Mouse (Mus musculus): ENCODE data around the gene Mcat. TPM values are rescaled to one million over a fixed set of nuclear protein-coding genes. Genes with fewer than 3 reads are reported as not detected.

Gene Mcat
- polyA plus RNA-seq, 2 experiments, result 32.9 to 42.7 TPM

DNA sequence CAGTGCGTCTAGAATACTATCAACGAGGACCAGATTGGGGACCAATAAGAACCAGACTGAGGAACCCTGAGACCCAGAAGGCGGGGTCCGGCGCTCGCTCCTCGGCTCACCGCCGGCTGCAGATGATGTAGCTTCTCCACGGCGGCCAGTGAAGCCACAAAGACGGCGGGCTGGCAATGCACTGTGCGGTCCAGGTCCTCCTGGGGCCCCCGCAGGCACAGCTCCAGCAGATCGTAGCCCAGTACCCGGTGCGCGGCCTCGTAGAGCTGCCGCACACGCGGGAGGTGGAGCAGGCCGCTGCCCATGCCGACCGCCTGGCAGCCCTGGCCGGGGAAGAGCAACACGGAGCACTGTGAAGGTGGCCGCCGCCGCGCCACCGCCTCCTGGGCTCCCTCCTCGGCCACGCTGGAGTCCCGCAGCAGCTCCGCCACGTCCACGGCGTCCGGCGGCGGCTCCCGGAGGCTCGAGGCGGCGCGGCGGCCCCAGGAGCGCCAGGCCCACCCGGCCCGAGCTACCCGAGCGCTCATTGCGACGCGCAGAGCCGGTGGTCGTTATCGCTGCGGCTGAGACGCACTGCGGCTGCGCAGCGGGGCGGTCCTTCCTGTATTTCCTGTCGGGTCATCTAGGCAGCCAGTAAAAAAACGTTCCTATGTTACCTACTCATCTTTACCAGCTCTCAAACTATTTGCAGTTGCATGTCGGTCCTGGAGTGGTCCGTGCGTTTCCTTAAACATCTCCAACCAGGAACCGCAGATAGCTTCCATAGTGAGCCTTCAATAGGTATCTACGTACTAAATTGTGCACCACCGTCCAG lies 8.2 kb downstream of the Mcat start:
- ATAC-seq (ENCODE audit: low FRiP score, low read depth) (peak; percentile 92), DNase-seq (ENCODE audit: low spot score) (peak; percentile 93)
- TF ChIP-seq POLR2A (IDR thresholded peaks at IDR 0.05; ENCODE audit: borderline replicate concordance, extremely low read depth, insufficient read depth, insufficient read length), result peak; percentile 57; the same call in 1 of the 2 replicates
- no peaks in the 10 kb centered on the region for H3K9me3 ChIP-seq (ENCODE audit: control insufficient read depth, low read length)
- under 1% methylated on average over 67 of the region's 74 CpGs for WGBS
- peak overlapping the region; percentile 88 for H3K4me3 ChIP-seq (replicated peaks; ENCODE audit: low read length)
- H3K27me3 ChIP-seq (ENCODE audit: control insufficient read depth, insufficient read depth, low read length), result no peaks in the 10 kb centered on the region
- peak overlapping the region; percentile 71 for H3K4me2 ChIP-seq (replicated peaks; ENCODE audit: low read depth, low read length, severe bottlenecking)
- peaks cover 4% of the 10 kb centered on the region; the same call in 1 of the 2 replicates for H3K4me1 ChIP-seq (ENCODE audit: control insufficient read depth, insufficient read depth, low read length)
- peak overlapping the region; percentile 94 for H3K9ac ChIP-seq (ENCODE audit: low read depth, low read length, severe bottlenecking)
- peaks cover 19% of the 10 kb centered on the region for H3K36me3 ChIP-seq (ENCODE audit: control insufficient read depth, insufficient read depth, low read length)
- peak overlapping the region; percentile 92 for H3K27ac ChIP-seq (replicated peaks; ENCODE audit: low read depth, low read length)

- Histone ChIP-seq H3K9ac (ENCODE audit: low read depth, low read length, severe bottlenecking) (no peak overlapping the region), H3K36me3 (ENCODE audit: control insufficient read depth, insufficient read depth, low read length) (peaks cover 34% of the 10 kb centered on the region), H3K4me3 (replicated peaks; ENCODE audit: low read length) (no peak overlapping the region), H3K27ac (replicated peaks; ENCODE audit: low read depth, low read length) (no peak overlapping the region), H3K4me1 (ENCODE audit: control insufficient read depth, insufficient read depth, low read length) (peaks cover 4% of the 10 kb centered on the region; the same call in 1 of the 2 replicates), H3K27me3 (ENCODE audit: control insufficient read depth, insufficient read depth, low read length) (no peaks in the 10 kb centered on the region), H3K4me2 (replicated peaks; ENCODE audit: low read depth, low read length, severe bottlenecking) (no peak overlapping the region), H3K9me3 (ENCODE audit: control insufficient read depth, low read length) (no peaks in the 10 kb centered on the region)
- no peak for ATAC-seq (ENCODE audit: low FRiP score, low read depth)
- no peak for DNase-seq (ENCODE audit: low spot score)
- no peak for TF ChIP-seq POLR2A (IDR thresholded peaks at IDR 0.05; ENCODE audit: borderline replicate concordance, extremely low read depth, insufficient read depth, insufficient read length)
These were observed 9.8 kb downstream of the Mcat start for GRCm38 (mm10) chr15:83553831-83554230.

GRCm38 (mm10) chr15:83550137-83550536 lies 13.4 kb downstream of the Mcat start:
- Histone ChIP-seq H3K4me2 (replicated peaks; ENCODE audit: low read depth, low read length, severe bottlenecking) (no peak overlapping the region), H3K9ac (ENCODE audit: low read depth, low read length, severe bottlenecking) (no peak overlapping the region), H3K4me3 (replicated peaks; ENCODE audit: low read length) (no peak overlapping the region), H3K27me3 (ENCODE audit: control insufficient read depth, insufficient read depth, low read length) (no peaks in the 10 kb centered on the region), H3K9me3 (ENCODE audit: control insufficient read depth, low read length) (no peaks in the 10 kb centered on the region), H3K27ac (replicated peaks; ENCODE audit: low read depth, low read length) (no peak overlapping the region), H3K4me1 (ENCODE audit: control insufficient read depth, insufficient read depth, low read length) (peaks cover 4% of the 10 kb centered on the region; the same call in 1 of the 2 replicates), H3K36me3 (ENCODE audit: control insufficient read depth, insufficient read depth, low read length) (peaks cover 69% of the 10 kb centered on the region)
- no peak for DNase-seq (ENCODE audit: low spot score)
- ATAC-seq (ENCODE audit: low FRiP score, low read depth), result no peak
- 68% methylated on average over 2 of the region's 2 CpGs for WGBS
- no peak for TF ChIP-seq POLR2A (IDR thresholded peaks at IDR 0.05; ENCODE audit: borderline replicate concordance, extremely low read depth, insufficient read depth, insufficient read length)

DNA sequence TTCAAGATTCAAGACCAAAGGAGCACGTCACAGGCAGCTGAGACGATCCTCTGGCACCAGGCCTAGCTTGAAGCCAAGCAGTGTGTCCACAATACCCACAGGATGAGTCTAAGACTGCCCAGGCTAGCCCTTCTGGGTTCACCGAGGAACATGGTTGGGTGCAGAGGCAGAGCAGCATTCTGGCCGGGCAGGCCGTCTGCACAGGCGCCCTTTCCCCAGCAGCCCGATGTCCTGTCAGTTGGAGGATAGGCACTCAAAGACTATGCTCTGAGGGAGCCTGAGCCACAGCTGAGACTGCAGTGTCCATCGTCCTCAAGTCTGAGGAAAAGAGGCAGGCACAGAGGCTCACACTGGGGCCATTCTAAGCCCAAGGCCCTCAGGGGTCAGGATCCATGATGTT lies 16.4 kb downstream of the Mcat start:
- Histone ChIP-seq H3K9ac (ENCODE audit: low read depth, low read length, severe bottlenecking) (no peak overlapping the region), H3K4me2 (replicated peaks; ENCODE audit: low read depth, low read length, severe bottlenecking) (no peak overlapping the region), H3K9me3 (ENCODE audit: control insufficient read depth, low read length) (no peaks in the 10 kb centered on the region), H3K4me3 (replicated peaks; ENCODE audit: low read length) (no peak overlapping the region), H3K4me1 (ENCODE audit: control insufficient read depth, insufficient read depth, low read length) (no peaks in the 10 kb centered on the region), H3K27ac (replicated peaks; ENCODE audit: low read depth, low read length) (no peak overlapping the region), H3K27me3 (ENCODE audit: control insufficient read depth, insufficient read depth, low read length) (no peaks in the 10 kb centered on the region), H3K36me3 (ENCODE audit: control insufficient read depth, insufficient read depth, low read length) (peaks cover 66% of the 10 kb centered on the region)
- DNase-seq (ENCODE audit: low spot score), result no peak
- ATAC-seq (ENCODE audit: low FRiP score, low read depth), result no peak
- TF ChIP-seq POLR2A (IDR thresholded peaks at IDR 0.05; ENCODE audit: borderline replicate concordance, extremely low read depth, insufficient read depth, insufficient read length), result no peak
- WGBS, result 89% methylated on average over 8 of the region's 8 CpGs

DNA sequence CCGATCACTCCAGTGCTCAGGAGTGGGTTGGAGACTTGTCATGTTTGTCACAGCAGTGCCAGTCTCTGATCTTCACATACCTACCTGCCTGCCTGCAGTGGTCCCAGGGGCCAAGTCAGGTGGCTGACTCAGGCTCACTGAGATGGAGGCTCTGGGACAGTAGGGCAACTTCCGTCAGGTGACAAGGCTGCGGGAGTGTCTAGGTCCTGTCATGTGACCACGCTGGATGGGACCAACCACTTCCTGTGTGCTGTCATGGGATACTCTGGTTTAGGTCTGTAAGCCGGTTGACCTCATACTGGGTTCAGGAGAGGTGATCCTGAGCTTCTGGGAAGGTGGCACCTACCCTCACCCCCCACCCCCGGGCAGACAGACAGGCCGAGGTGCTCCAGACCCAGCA lies 17.6 kb downstream of the Mcat start:
- Histone ChIP-seq H3K27me3 (ENCODE audit: control insufficient read depth, insufficient read depth, low read length) (no peaks in the 10 kb centered on the region), H3K4me2 (replicated peaks; ENCODE audit: low read depth, low read length, severe bottlenecking) (no peak overlapping the region), H3K4me3 (replicated peaks; ENCODE audit: low read length) (no peak overlapping the region), H3K9me3 (ENCODE audit: control insufficient read depth, low read length) (no peaks in the 10 kb centered on the region), H3K4me1 (ENCODE audit: control insufficient read depth, insufficient read depth, low read length) (no peaks in the 10 kb centered on the region), H3K36me3 (ENCODE audit: control insufficient read depth, insufficient read depth, low read length) (peaks cover 56% of the 10 kb centered on the region), H3K27ac (replicated peaks; ENCODE audit: low read depth, low read length) (no peak overlapping the region), H3K9ac (ENCODE audit: low read depth, low read length, severe bottlenecking) (no peak overlapping the region)
- WGBS, result 95% methylated on average over 7 of the region's 7 CpGs
- TF ChIP-seq POLR2A (IDR thresholded peaks at IDR 0.05; ENCODE audit: borderline replicate concordance, extremely low read depth, insufficient read depth, insufficient read length), result no peak
- no peak for ATAC-seq (ENCODE audit: low FRiP score, low read depth)
- DNase-seq (ENCODE audit: low spot score), result no peak

Data from limb, embryonic 14.5 days (tissue).